Mouse (Mus musculus) midbrain, embryonic 13.5 days (tissue): ENCODE measurements around the gene Adipor2. TPM values are rescaled to one million over a fixed set of nuclear protein-coding genes. Genes with fewer than 3 reads are reported as not detected.
A peak's percentile ranks its signal among the peaks of the same experiment; 100 is the strongest.

Experiments used
- ATAC-seq: fragments of 200-750 bp; cut with Nextera tagmentation; 2 replicates; pipeline ENCODE4 v1.8.0; 2017; ENCODE audit warnings: mild to moderate bottlenecking, moderate TSS enrichment, moderate library complexity
- H3K27ac ChIP-seq: fragments of 300-500 bp; sonication (generic); 2 replicates; pipeline ENCODE4 v1.5.1; 2015; ENCODE audit warnings: inconsistent platforms, mild to moderate bottlenecking, moderate library complexity
- H3K27me3 ChIP-seq: fragments of 300-500 bp; sonication (generic); 2 replicates; pipeline ENCODE4 v1.6.1; 2015; ENCODE audit warnings: mild to moderate bottlenecking, inconsistent platforms
- H3K36me3 ChIP-seq: fragments of 300-500 bp; sonication (generic); 2 replicates; pipeline ENCODE4 v1.6.1; 2015; ENCODE audit warnings: mild to moderate bottlenecking, inconsistent platforms
- H3K4me1 ChIP-seq: fragments of 300-500 bp; sonication (generic); replicated peaks from 2 replicates; pipeline ENCODE4 v1.6.1; 2015; ENCODE audit warnings: inconsistent platforms
- H3K4me2 ChIP-seq: fragments of 300-500 bp; sonication (generic); replicated peaks from 2 replicates; pipeline ENCODE4 v1.6.1; 2015; ENCODE audit warnings: moderate library complexity, mild to moderate bottlenecking, inconsistent platforms
- H3K4me3 ChIP-seq: fragments of 300-500 bp; sonication (generic); replicated peaks from 2 replicates; pipeline ENCODE4 v1.5.1; 2015; ENCODE audit warnings: mild to moderate bottlenecking, inconsistent platforms
- H3K9ac ChIP-seq: fragments of 300-500 bp; sonication (generic); replicated peaks from 2 replicates; pipeline ENCODE4 v1.6.1; 2015; ENCODE audit warnings: mild to moderate bottlenecking, inconsistent platforms
- H3K9me3 ChIP-seq: fragments of 300-500 bp; sonication (generic); 2 replicates; pipeline ENCODE4 v1.6.1; 2016; ENCODE audit warnings: mild to moderate bottlenecking, inconsistent platforms
- WGBS: fragments of 180-500 bp; shearing (Covaris S2); methylation state at CpG from one replicate; pipeline ENCODE4 v1.1.7; 2015; 5-methylcytosine and 5-hydroxymethylcytosine counted together
- polyA plus RNA-seq: library from polyadenylated mRNA; unstranded; fragments of >200 nt; fragmentation: Nextera tagmentation; extraction: Ambion mirVana; gene quantifications from 2 replicates; pipeline ENCODE4 v1.2.1, GENCODE M21; 2015

The Adipor2 gene
- polyA plus RNA-seq, 1 experiment from 2014 or later, result 38.1 TPM

DNA sequence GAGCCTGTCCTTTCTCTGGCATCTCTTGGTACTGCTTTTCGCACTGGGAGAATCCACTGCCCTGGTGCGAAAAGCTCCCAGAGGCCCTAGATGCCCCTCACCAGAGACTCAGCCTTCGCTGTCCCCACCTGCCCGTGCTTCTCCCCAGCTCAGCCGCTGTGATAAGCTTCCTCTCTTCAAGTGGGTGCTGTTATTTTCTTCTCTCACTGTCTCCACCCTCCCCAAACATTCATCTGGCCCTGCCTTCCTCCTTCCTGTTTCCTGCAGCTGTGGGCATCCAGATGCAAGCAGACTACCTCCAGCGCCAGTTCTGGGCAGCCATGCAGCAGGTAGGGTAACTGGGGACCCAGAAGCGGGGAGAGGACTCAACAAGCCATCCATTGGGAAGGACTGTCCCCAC is 81.4 kb downstream of the Adipor2 start:
- Histone ChIP-seq H3K9ac (no peak overlapping the region), H3K36me3 (no peaks in the 10 kb centered on the region), H3K27ac (no peak overlapping the region), H3K4me3 (no peak overlapping the region), H3K9me3 (no peaks in the 10 kb centered on the region), H3K4me2 (no peak overlapping the region), H3K27me3 (peaks cover 9% of the 10 kb centered on the region), H3K4me1 (peaks cover 15% of the 10 kb centered on the region)
- ATAC-seq, result no peak
- 84% methylated on average over 7 of the region's 7 CpGs for WGBS

DNA sequence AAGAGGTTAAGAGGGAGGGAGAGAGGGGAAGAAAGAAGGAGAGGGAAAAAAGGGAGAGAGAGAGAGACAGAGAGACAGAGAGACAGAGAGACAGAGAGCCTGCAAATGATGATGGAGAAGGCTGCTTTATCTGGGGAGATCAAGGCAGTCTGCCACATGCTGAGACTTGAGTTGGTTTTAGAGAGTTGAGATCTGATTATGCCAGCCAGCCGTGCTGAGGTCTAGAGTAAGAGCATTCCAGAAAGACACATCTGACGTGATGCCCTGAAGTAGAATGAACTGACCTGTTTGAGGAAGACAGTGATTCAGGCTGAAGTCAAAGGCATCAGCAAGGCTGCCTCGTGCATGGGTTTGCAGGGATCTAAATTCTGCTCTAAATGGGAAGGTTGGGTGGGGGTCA is 83.7 kb downstream of the Adipor2 start:
- H3K27ac ChIP-seq, result no peak overlapping the region
- no peak overlapping the region for H3K9ac ChIP-seq
- 44% methylated on average over 3 of the region's 3 CpGs for WGBS
- no peaks in the 10 kb centered on the region for H3K36me3 ChIP-seq
- H3K4me2 ChIP-seq, result no peak overlapping the region
- no peaks in the 10 kb centered on the region for H3K9me3 ChIP-seq
- peaks cover 31% of the 10 kb centered on the region for H3K27me3 ChIP-seq
- H3K4me1 ChIP-seq, result peaks cover 38% of the 10 kb centered on the region
- ATAC-seq, result no peak
- H3K4me3 ChIP-seq, result no peak overlapping the region

DNA sequence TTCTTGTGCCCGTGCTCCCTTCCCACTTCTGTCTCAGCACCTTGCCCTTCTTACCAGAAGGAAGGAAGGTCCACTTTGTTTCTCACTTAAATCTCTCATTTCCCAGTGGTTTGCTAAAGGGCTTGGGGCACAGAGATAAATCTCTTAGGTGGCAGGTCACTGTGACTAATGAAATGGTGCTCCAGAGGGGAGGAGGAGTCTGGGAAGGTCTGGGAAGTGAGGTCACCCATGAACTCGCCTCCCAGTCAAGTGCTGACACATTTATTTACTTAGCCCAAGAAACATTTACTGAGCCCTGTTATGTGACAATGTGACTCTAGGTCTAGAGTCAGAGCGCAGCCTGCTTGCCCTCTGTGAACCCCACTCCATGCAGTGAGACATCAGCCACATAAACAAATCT is 84.3 kb downstream of the Adipor2 start:
- peaks cover 38% of the 10 kb centered on the region for H3K4me1 ChIP-seq
- H3K36me3 ChIP-seq, result no peaks in the 10 kb centered on the region
- no peak overlapping the region for H3K4me3 ChIP-seq
- no peak overlapping the region for H3K4me2 ChIP-seq
- ATAC-seq, result no peak
- H3K27me3 ChIP-seq, result peaks cover 33% of the 10 kb centered on the region
- H3K9ac ChIP-seq, result no peak overlapping the region
- H3K9me3 ChIP-seq, result no peaks in the 10 kb centered on the region
- H3K27ac ChIP-seq, result no peak overlapping the region
- WGBS, result 33% methylated on average over 3 of the region's 3 CpGs

DNA sequence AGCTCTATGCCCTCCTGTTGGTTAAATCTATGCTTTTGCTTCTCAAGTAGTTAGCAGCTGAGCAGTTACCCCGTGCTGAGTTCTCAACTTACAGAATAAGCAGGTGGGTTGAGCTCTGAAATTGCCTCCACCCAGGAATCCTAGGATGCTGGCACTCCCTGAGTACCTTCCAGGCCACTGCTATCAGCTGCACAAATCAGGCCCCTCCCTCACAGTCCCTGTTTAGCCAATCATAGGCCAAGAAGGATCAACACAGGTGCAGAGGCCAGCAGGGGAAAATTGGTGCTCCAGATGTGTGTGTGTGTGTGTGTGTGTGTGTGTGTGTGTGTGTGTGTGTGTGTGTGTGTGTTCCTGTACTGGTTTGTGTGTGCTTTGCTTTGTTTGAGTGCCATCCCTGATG is 85.4 kb downstream of the Adipor2 start:
- no peak overlapping the region for H3K27ac ChIP-seq
- peaks cover 44% of the 10 kb centered on the region for H3K27me3 ChIP-seq
- WGBS, result 12% methylated on average over 1 of the region's 1 CpGs

DNA sequence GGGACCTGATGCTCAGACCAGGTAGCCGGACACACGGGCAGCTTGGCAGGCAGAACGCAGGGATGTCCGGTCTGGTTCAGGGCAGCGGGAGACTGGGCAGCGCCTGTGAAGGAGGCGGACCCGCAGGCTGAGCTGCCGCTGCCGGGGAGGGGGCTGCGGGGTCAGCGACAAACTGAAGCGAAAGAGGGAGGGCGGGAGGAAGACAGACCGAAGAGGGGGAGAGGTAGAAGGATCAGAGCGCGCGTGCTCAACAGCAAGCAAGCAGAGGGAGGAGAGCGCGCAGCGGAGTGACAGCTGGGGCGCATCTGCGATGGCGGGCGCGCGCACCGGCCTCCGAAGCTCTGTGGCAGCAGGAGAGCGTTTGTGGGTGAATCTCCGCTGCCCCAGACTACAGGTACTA is 87.0 kb downstream of the Adipor2 start, which contains the start of gene Lrtm2:
Gene Lrtm2, minus strand, starts transcription at position 261 of the 400 bp plus-strand sequence.
- WGBS, result under 1% methylated on average over 31 of the region's 31 CpGs
- Histone ChIP-seq H3K36me3 (no peaks in the 10 kb centered on the region), H3K4me3 (peak within 1 kb of the TSS; percentile 51), H3K27me3 (peaks cover 44% of the 10 kb centered on the region), H3K4me1 (peaks cover 48% of the 10 kb centered on the region), H3K27ac (peak within 1 kb of the TSS; percentile 56; the same call in 1 of the 2 replicates), H3K4me2 (peak within 1 kb of the TSS; percentile 70), H3K9me3 (no peaks in the 10 kb centered on the region), H3K9ac (peak within 1 kb of the TSS; percentile 67)
- ATAC-seq, result peak; percentile 53

More for the DNA sequence above, 85.4 kb downstream of the Adipor2 start:
- H3K4me1 ChIP-seq, result peaks cover 40% of the 10 kb centered on the region
- H3K36me3 ChIP-seq, result no peaks in the 10 kb centered on the region
- no peaks in the 10 kb centered on the region for H3K9me3 ChIP-seq
- no peak overlapping the region for H3K4me2 ChIP-seq
- no peak for ATAC-seq
- no peak overlapping the region for H3K4me3 ChIP-seq
- no peak overlapping the region for H3K9ac ChIP-seq

DNA sequence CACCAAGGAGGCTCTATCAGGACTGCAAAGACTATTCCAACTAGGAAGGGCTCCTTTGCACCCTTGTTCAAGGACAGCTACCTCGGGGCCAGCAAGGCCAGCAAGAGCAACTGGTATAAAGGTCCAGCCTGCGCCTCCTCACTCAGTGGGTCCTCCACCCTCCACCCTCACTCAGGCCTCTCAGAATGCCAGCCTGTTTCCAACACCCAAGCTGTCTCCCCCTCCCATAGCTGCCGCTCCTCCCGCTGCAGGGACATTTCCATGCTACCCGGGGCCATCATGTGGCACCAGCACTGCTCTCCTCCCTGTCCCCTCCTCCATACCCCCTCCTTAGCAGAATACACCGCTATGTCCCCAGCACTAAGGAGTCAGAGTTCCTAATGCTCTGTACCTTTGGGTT is 87.6 kb downstream of the Adipor2 start:
- Histone ChIP-seq H3K4me1 (peaks cover 48% of the 10 kb centered on the region), H3K27ac (peak overlapping the region; percentile 56; the same call in 1 of the 2 replicates), H3K9ac (peak overlapping the region; percentile 67), H3K27me3 (peaks cover 44% of the 10 kb centered on the region), H3K4me3 (peak overlapping the region; percentile 51), H3K36me3 (no peaks in the 10 kb centered on the region), H3K9me3 (no peaks in the 10 kb centered on the region), H3K4me2 (peak overlapping the region; percentile 70)
- 9% methylated on average over 6 of the region's 6 CpGs for WGBS
- peak; percentile 28 for ATAC-seq

DNA sequence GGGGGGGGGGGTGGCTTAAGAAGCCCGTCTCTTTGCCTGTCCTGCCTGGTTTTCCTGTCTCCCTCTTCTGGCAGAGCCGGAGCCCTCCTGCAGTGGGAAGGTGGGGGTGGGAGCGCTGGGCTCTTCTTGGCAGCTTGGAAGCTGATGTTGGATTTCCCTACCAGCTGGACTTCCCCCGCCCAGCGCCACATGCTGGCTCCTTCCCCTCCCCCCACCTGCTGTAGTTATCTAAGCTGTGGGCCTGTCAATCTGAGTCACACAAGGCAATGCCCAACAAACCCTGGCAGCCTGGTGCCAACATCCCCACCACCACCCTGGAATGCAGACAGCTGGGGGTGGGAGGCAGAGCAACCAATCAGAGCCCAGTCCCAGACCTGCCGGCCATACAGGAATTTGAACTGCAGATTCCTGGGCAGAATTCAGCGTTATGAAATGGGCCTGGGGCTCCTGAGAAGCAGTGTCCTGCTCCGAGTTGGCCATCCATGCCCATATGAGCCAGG is 88.2 kb downstream of the Adipor2 start:
- Histone ChIP-seq H3K27ac (peak overlapping the region; percentile 56), H3K4me1 (peaks cover 48% of the 10 kb centered on the region), H3K4me2 (peak overlapping the region; percentile 70), H3K9ac (peak overlapping the region; percentile 67), H3K4me3 (peak overlapping the region; percentile 51), H3K9me3 (no peaks in the 10 kb centered on the region), H3K36me3 (no peaks in the 10 kb centered on the region), H3K27me3 (peaks cover 45% of the 10 kb centered on the region)
- ATAC-seq, result peak; percentile 75
- WGBS, result 2% methylated on average over 8 of the region's 8 CpGs

DNA sequence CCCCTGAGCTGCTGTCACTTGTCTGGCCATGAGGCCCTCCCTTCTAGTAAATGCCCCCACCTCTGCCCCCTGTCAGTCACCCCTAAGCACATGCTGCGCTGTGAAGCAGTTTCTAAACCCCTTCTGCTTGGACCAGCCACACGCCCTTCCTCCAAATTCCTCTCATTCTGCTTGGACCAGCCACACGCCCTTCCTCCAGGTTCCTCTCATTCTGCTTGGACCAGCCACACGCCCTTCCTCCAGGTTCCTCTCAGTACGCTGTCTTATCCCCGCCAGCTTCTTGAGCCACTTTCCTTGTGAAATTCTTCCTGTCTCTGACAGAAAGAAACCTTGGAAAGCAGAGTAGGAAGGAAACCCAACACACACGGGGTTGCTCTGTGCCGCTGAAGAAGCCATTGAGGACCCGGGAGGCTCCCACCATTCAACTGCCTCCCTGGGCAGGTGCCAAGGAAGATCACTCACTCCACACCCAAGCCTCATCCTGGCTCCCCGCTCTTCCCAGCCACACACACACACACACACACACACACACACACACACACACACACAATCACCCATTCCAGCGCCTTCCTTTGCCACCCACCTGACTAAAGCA is 88.9 kb downstream of the Adipor2 start:
- WGBS, result 12% methylated on average over 11 of the region's 11 CpGs
- no peaks in the 10 kb centered on the region for H3K36me3 ChIP-seq
- H3K4me2 ChIP-seq, result peak overlapping the region; percentile 70
- peak overlapping the region; percentile 51 for H3K4me3 ChIP-seq
- no peaks in the 10 kb centered on the region for H3K9me3 ChIP-seq
- peak overlapping the region; percentile 30; the same call in 1 of the 2 replicates for H3K27ac ChIP-seq
- peak; percentile 22 for ATAC-seq
- H3K27me3 ChIP-seq, result peaks cover 48% of the 10 kb centered on the region
- peaks cover 48% of the 10 kb centered on the region for H3K4me1 ChIP-seq
- peak overlapping the region; percentile 23; the same call in 1 of the 2 replicates for H3K9ac ChIP-seq

DNA sequence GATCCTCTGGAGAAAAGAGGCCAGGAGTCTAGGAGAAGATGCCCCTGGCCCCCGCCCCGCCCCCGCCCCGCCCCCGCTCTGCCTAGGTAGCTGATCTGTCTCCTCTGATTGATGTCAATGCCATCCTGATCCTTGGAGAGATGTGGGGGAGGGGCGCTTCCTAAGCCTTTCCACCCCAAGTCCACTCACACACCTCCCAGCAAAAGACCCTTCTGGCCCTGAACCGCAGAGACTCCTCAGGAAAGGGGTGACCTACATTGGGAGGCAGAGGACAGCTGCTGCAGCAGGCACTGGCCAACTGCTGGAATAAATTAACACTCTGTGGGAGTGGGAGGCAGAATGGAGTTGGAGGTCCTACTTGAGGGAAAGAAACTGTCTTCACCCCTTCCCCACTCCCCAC is 91.0 kb downstream of the Adipor2 start:
- H3K4me1 ChIP-seq, result peaks cover 48% of the 10 kb centered on the region
- peaks cover 43% of the 10 kb centered on the region for H3K27me3 ChIP-seq
- H3K9ac ChIP-seq, result no peak overlapping the region
- H3K9me3 ChIP-seq, result no peaks in the 10 kb centered on the region
- 40% methylated on average over 7 of the region's 7 CpGs for WGBS
- no peaks in the 10 kb centered on the region for H3K36me3 ChIP-seq
- no peak overlapping the region for H3K4me3 ChIP-seq
- no peak for ATAC-seq
- no peak overlapping the region for H3K4me2 ChIP-seq
- no peak overlapping the region for H3K27ac ChIP-seq

DNA sequence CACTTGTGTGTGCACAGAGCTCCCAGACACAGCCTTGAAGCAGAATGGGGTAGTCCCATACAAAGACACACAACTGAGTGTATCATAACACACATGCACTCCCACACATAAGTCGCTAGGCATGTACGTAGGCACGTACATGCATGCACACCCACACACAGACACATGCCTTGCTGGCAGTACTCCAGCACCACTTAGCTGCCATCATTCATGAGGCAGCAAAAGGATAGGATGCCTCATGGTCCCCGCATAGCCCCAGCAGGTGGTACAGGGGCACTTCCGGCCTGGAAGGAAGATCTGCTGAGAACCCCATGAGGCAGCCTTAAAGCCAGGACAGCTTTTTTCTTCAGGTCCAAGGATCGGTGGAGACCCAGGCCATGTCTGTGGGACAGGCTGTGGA is 91.5 kb downstream of the Adipor2 start:
- H3K27ac ChIP-seq, result no peak overlapping the region
- H3K4me3 ChIP-seq, result no peak overlapping the region
- peaks cover 37% of the 10 kb centered on the region for H3K27me3 ChIP-seq
- peaks cover 44% of the 10 kb centered on the region for H3K4me1 ChIP-seq
- 80% methylated on average over 6 of the region's 6 CpGs for WGBS
- no peaks in the 10 kb centered on the region for H3K36me3 ChIP-seq
- no peaks in the 10 kb centered on the region for H3K9me3 ChIP-seq
- no peak for ATAC-seq
- H3K9ac ChIP-seq, result no peak overlapping the region
- no peak overlapping the region for H3K4me2 ChIP-seq

DNA sequence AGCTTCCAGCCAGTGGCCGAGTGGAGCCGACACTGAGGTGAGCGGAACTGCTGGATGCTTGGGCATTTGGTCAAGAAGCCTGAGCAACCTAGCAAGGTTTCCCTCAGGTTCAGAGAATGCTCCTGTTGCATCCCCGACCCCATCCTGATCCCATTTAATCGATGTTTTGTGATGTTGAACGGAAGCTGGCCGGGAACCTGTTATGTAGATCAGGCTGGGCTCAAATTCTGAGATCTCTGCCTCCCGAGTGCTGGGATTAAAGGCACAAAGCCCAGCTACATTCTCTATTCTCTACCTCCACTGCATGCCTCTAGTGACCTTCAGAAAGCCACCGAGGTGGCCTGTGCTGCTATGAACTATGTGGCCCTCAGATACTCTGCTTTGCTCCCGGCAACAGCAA is 92.7 kb downstream of the Adipor2 start:
- no peak for ATAC-seq

DNA sequence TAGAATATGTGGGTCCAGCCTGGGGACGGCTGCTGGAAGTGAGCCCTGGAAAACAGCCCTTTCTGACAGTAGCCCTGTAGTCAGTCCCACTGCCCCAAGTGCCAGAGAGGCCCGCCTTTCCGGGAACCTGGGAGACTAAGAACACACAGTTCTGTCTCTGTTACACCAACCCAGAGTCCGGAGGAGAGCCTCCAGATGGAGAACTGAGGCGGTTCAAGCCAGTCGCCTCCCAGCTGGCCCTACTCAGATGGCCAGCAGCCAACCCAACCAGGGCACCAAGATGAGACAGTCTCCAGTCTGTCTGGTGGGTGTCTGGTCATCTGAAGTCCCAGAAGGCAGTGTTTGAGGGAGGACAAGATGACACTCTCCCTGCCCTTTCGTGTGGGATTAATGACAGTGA is 95.8 kb downstream of the Adipor2 start:
- H3K27ac ChIP-seq, result no peak overlapping the region
- ATAC-seq, result no peak

More for the DNA sequence above, 92.7 kb downstream of the Adipor2 start:
- Histone ChIP-seq H3K27ac (no peak overlapping the region), H3K4me1 (peaks cover 31% of the 10 kb centered on the region), H3K27me3 (peaks cover 25% of the 10 kb centered on the region), H3K4me3 (no peak overlapping the region), H3K4me2 (no peak overlapping the region), H3K36me3 (no peaks in the 10 kb centered on the region), H3K9ac (no peak overlapping the region), H3K9me3 (no peaks in the 10 kb centered on the region)
- WGBS, result 49% methylated on average over 10 of the region's 10 CpGs

More for the DNA sequence above, 95.8 kb downstream of the Adipor2 start:
- Histone ChIP-seq H3K27me3 (peaks cover 4% of the 10 kb centered on the region), H3K4me3 (no peak overlapping the region), H3K4me2 (no peak overlapping the region), H3K36me3 (no peaks in the 10 kb centered on the region), H3K9me3 (no peaks in the 10 kb centered on the region), H3K4me1 (peaks cover 8% of the 10 kb centered on the region), H3K9ac (no peak overlapping the region)
- 85% methylated on average over 7 of the region's 7 CpGs for WGBS
